Mouse (Mus musculus) B cell, adult 2 months (primary cell): ENCODE data around the gene Gm8922.
"Not testable (repeated sequence)": the region's sequence is repeated elsewhere in the genome, so short reads cannot be mapped to it uniquely, and the experiment has no call there.

Experiments used
- DNase-seq, 2 experiments: peaks; one replicate each; pipeline ENCODE4 v3.0.0; 2022

Gm8922 gene

GRCm38 (mm10) chr5:11681659-11682058 is at the start of gene Gm8922:
Gene Gm8922 (plus strand): TSS chr5:11681959.
- not testable (repeated sequence) for DNase-seq
